Mouse (Mus musculus) thymus, adult 18-20 months (tissue): ENCODE data around the gene Gcnt2.

Experiments used
- DNase-seq, 2 experiments: peaks; one replicate each; pipeline ENCODE4 v3.0.0; 2022; ENCODE audit warnings: mixed read lengths in 2 of 2

The Gcnt2 gene

DNA sequence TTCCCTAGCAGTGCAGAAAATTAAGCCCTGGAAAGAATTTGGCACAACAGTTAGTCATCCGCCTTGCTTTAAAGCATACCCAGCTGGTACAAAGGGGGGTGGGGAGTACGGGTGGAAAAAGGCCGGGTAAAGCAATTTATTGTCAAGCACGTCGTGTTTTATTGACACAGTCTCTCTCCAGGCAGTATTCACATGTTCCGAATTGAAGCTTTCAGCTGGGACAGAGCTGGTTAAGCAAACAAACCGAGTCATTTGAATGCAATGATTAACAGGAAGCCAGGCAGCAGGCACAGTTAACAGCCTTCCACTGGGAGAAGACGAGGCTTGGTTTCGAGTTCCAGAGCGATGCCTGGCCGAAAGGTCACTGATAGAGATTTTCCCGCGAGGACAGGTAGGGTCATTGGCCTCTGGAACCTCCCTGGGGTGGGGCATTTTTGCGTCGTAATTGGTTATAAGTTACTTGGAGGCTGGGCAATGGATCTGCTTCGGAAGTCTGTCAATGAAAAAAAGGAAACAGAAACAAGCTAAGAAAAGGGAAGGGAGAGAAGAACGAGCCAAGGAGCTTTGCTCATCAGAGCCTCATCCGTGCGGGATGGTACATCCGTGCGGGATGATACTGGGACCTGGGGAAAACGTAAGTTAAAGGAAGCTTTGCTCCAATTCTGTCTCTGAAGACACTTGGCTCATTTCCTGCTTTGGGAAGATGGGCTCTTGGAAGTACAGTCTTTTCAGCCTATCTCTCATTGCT lies at the start of gene Gcnt2:
TSS of gene Gcnt2 (plus strand) at position 103 of the 748 bp plus-strand sequence.
- DNase-seq: no peak

DNA sequence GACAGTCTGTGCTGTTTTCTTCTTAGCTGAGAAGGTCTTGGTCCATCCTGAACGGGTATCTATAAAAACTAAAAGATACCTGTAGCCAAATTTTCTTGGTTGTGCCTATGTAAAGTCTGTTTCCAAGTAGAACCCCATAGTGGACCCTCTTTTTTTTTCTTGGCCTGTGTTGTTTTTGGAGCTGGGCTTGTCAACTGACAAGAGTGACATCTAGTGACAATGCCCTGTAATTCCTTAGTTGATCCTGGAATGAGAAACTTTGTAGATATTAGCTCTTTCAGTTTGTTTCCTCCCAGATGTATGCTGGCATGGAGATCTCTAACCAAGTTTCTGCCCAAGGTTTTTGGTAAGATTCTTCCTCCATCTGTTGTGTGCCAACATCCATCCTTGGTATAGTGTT lies 38.9 kb upstream of the Gcnt2 start:
- DNase-seq: no peak

GRCm38 (mm10) chr13:40821911-40822310 lies 37.6 kb upstream of the Gcnt2 start:
- no peak for DNase-seq

DNA sequence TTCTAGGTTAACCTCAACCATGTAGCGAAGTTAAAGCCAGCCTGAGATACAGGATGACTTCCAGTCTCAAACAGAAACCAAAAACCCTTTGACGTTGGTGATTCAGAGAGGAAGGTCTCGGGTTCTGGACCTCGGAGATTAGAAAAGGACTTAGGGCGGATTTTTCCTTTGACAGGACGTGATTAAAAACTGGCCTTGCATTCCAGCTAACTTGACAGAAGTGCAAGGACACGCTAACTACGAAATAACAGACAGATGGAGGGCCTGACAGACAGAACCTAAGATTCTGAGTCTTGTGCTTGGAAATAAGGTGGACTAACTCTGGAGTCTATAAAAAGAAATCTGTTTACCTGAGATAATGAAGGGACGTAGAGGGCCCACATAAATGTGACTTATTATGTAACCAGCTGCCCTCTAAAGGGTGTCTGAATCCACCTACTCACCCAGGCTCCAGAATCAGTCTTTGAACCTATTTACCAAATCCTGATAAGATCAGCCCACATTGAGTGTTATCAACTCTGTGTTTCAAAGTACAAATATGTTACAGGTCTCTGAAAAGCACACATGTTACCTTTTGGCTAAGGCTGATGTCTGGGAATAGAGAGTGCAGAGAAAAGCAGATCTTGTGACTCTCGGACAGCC lies 18.3 kb upstream of the Gcnt2 start:
- no peak for DNase-seq

DNA sequence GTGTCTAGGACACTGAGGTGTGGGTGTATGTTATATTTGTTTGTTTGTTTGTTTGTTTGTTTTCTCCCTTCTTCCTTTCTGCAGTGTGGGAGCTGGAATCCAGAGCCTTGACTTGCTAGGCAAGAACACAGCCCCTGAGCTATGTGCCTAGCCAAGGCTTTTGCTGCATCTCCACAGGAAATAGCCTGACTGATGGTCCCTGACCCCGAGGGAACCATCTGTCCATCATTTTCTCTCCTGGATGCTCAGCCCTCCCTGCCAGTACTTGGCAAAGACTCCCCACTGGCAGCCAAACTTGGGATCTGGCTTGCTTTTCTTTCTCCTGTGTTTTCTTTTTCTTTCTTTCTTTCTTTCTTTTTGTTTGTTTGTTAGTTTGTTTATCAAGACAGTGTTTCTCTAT lies 17.4 kb upstream of the Gcnt2 start:
- no peak for DNase-seq

DNA sequence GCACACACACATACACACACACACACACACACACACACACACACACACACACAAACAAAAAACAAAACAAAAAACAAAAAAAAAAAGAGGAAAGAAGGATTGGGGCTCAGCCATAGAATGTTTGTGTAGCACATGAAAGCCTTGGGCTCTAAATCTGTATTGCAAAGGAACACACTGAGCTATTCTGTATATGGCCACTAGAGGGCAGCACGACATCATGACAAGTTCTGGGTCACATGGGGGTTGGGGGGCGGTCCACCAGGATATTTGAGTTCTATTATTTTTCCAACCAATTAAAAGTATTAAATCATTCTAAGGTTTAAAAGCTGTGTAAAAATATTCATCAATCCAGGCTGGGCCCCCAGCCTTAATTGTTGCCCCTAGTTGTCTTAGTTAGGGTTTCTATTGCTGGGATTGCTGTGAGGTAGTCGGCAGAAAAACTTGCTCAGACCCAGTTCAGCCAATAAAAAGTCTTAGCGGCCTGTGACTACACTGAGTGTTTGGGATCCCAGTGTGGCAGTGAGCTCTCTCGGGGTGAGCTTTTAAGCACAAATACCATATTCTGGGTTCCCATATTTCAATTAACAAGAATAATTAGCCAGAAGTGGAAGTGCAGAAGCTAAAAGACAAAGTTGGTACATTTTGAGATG lies 16.0 kb upstream of the Gcnt2 start:
- peak in 1 of 2 experiments; percentile 22 for DNase-seq

- DNase-seq: no peak
Measured at GRCm38 (mm10) chr13:40844144-40844543, 15.4 kb upstream of the Gcnt2 start.

- no peak for DNase-seq
Measured at GRCm38 (mm10) chr13:40845951-40846350, 13.6 kb upstream of the Gcnt2 start.

DNA sequence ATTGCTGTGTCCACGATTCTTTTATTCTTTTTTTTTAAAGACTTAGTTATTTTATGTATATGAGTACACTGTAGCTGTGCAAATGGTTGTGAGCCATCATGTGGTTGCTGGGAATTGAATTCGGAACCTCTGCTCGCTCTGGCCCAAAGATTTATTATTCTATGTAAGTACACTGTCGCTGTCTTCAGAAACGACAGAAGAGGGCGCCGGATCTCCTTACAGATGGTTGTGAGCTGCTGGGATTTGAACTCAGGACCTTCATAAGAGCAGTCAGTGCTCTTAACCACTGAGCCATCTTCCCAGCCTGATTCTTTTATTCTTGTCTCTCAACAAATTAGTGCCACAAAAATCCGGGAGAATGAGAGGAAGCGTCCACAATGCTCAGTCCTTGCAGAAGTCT lies 13.2 kb upstream of the Gcnt2 start:
- no peak for DNase-seq

- no peak for DNase-seq
Measured at GRCm38 (mm10) chr13:40847898-40848297, 11.7 kb upstream of the Gcnt2 start.

GRCm38 (mm10) chr13:40850686-40851085 lies 8.9 kb upstream of the Gcnt2 start:
- DNase-seq: no peak

DNA sequence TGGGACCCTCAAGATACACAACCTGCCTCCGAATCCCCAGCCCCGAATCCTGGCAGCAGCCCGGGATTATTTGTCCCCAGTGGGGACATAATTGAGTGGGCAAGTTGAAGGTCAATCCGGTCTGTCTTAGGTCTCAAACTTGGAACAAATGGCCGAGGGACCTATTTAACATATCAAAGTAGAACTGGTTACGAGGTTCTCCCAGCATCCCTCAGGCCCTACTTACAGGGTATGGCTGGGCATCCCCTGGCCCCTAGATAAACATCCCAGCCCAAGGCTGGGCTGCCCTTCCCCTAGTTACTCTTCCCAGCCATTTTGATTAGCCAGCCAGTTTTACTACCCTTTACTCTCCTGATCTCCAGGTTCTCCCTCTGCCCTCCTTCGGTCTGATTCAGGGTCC lies 8.3 kb upstream of the Gcnt2 start:
- no peak for DNase-seq

DNA sequence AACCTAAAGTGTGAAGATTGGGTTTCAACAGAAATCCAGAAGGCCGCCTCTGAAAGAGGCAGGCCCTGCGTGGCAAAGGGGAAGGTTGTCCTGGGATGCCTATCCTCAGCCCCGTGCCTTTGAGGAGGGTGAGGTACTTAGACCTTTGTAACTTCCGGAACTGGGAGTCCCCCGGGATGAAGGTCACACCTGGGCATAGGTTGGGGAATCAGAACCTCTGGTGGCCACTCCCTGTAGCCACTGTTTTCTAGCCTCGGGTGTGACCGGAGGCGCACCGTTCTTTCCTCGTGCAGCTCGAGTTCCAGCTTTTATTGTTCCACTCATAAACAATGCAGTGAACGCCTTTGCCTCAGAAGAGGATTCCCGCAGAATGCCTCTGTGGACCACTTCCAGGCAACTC lies 7.6 kb upstream of the Gcnt2 start:
- DNase-seq: no peak

DNA sequence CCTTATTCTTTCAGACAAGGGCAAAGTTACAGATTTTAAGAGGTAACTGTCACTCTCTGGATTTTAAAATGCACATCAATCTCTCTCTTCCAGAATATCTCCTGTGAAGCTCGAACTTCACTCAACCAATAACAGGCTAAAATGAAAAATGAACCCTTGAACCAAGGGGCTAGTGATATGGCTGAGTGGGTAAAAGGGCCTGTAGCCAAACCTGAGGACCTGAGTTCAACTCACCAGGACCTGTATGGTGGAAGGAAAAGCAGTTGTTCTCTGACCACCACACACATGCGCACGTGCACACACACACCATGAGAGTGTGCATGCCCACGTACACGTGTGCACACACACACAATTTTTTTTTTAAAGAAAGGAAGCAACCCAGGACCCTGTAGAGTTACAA lies 6.8 kb upstream of the Gcnt2 start:
- no peak for DNase-seq

- no peak for DNase-seq
Measured at GRCm38 (mm10) chr13:40853842-40854241, 5.7 kb upstream of the Gcnt2 start.

- no peak for DNase-seq
Measured at GRCm38 (mm10) chr13:40854451-40855058, 5.0 kb upstream of the Gcnt2 start.

- no peak for DNase-seq
Measured at GRCm38 (mm10) chr13:40855266-40855665, 4.3 kb upstream of the Gcnt2 start.

DNA sequence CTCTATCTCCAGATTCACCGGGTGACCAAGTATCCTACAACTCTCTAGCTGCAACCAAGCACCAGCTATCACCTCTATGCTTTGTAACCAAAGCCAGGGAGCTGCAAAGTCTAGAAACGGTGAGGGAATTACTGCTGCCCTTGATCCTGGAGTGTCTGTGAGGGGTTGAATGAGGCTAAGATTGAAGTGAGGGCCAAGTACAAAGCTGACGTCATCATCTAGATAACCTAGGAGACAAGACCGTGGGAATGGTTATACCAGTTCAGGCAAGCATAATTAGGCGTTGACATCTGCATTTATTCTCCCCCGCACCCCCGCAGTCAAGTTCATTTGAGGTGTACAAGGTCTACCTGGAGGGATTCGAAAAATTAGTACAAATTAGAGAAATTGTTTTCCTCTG lies 2.8 kb upstream of the Gcnt2 start:
- no peak for DNase-seq

- no peak for DNase-seq
Measured at GRCm38 (mm10) chr13:40857281-40857818, 2.2 kb upstream of the Gcnt2 start.

DNA sequence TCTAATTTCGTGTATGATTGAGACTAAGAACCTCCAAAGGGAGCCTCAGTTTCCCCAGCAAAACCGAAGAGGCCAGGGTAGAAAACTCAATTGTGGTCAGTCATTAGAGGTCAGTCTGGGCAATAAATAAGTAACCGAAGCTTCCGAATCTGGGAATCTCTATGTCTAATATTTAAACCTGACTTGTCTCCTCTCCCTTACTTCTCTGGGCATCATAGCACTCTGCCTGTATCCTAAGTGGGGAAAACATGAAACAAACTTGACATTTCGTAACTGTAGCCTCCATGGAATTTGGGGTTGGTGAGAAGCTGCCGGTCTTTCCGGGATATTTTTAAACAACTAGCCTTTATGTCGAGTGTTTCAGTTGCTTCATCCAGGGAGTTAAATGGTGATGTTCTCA lies 329 bp upstream of the Gcnt2 start:
- DNase-seq: no peak

DNA sequence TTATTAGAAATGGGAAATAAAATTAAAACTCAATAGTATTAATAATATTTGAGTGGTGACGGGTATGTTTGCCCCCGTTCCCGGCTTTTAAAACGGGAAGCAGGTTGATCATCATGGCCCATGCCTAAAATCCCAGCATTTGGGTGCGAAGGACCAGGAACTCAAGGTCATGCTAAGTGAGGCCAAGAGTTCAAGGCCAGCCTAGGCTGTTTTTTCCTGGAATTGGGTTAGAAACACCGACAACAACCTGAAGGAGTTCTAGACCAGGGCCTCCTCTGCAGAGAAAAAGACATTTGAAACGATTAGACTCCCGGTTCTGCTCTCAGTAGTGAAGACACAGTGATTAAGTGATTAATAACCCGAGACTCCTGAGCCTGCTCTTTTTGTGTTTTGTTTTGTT lies 3.5 kb downstream of the Gcnt2 start:
- DNase-seq: no peak

DNA sequence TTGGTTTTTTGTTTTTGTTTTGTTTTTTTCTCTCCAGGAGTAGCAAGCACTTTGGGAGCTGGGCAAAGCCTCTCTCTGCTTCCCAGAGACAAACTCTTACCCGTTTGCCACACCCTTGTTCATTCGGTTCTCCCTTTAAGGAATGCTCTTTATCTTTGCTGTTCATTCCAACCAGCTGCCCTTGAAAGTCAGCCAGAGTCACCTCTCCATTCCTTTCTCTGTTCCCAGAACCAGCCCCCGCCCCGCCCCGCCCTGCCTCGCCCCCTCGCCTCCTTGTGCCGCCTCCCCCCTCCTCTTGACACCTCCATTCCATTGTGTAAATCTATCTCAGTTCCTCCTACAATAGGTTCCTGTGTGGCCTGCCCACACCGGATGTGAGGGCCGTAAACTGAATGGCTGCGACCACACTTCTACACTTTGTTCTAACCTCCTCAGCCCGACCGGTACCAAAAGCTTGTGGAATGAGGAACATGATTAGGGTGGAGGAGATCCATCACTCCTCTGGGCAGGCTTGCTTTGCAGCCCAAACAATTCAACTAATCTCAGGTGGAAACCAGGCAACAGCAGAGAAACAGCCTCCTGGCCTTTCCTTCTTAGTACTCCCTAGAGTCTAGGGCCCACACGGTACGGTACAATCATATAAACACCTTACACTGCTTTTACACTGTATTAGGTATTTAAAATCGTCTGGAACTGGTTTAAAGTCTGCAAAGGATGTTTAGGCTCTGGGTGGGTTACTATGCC lies 9.5 kb downstream of the Gcnt2 start:
- DNase-seq: no peak

- no peak for DNase-seq
Measured at GRCm38 (mm10) chr13:40874021-40874420, 14.5 kb downstream of the Gcnt2 start.
